Mouse (Mus musculus): ENCODE measurements at regions not wholly inside any gene's neighbourhood (a gene's known extent, or its start where the extent isn't known, plus 50 kb on each side); places are given as distances from the start of the nearest gene placed in this dataset.

GRCm38 (mm10) chr11:22607645-22608044 lies 95.8 kb downstream of the Tmem17 start:
- Histone ChIP-seq H3K4me3 (ENCODE audit: insufficient read depth in 1 of 2, low read depth in 1 of 2, low read length in 2 of 2, poor library complexity in 1 of 2, severe bottlenecking in 1 of 2) (peak overlapping the region in 1 of 2 experiments; percentile 39; a peak in 2 of 4 replicates), H3K27ac (ENCODE audit: insufficient read depth, low read depth, low read length, poor library complexity, severe bottlenecking) (peak overlapping the region; percentile 91; the same call in 1 of the 2 replicates), H3K9me3 (ENCODE audit: control insufficient read depth, insufficient read depth, low read depth, low read length) (no peaks in the 10 kb centered on the region), H3K4me1 (ENCODE audit: control insufficient read depth in 2 of 2, insufficient read depth in 2 of 2, low read length in 2 of 2, poor library complexity in 1 of 2) (peaks cover 15 to 33% of the 10 kb centered on the region in 2 experiments), H3K36me3 (ENCODE audit: control insufficient read depth, insufficient read depth, low read length, poor library complexity, severe bottlenecking) (no peaks in the 10 kb centered on the region; the same call in 1 of the 2 replicates), H3K9ac (ENCODE audit: insufficient read depth, low read depth, low read length, poor library complexity, severe bottlenecking) (no peak overlapping the region; the same call in 1 of the 2 replicates)
- DNase-seq (ENCODE audit: low read depth, low spot score): peak; percentile 91
- 0 out of 2 replicates have a peak, but pooled peaks have one; percentile 25 for TF ChIP-seq HCFC1 (IDR thresholded peaks at IDR 0.05; ENCODE audit: borderline replicate concordance, insufficient read depth, low read length)
- peak; percentile 59; the same call in 1 of the 2 replicates for TF ChIP-seq CHD2 (IDR thresholded peaks at IDR 0.05; ENCODE audit: low read depth, low read length)
- TF ChIP-seq ZNF384 (IDR thresholded peaks at IDR 0.05; ENCODE audit: low read depth, low read length): no peak
- no peak for TF ChIP-seq MAFK (IDR thresholded peaks at IDR 0.05; ENCODE audit: insufficient read depth, low read depth, low read length)
- TF ChIP-seq ZC3H11A (IDR thresholded peaks at IDR 0.05; ENCODE audit: borderline replicate concordance, low read depth, low read length): no peak
- in situ Hi-C loops (cut with MboI; ENCODE audit: low sequenced_read_pairs in 2 of 2, unreplicated experiment in 2 of 2): no loop called here

- peak overlapping the region; percentile 15; the same call in 1 of the 2 replicates for H3K9ac ChIP-seq (ENCODE audit: insufficient read depth, low read depth, low read length, poor library complexity, severe bottlenecking)
- TF ChIP-seq MAFK (IDR thresholded peaks at IDR 0.05; ENCODE audit: insufficient read depth, low read depth, low read length) (no peak), ZC3H11A (IDR thresholded peaks at IDR 0.05; ENCODE audit: borderline replicate concordance, low read depth, low read length) (no peak), CHD2 (IDR thresholded peaks at IDR 0.05; ENCODE audit: low read depth, low read length) (no peak), HCFC1 (IDR thresholded peaks at IDR 0.05; ENCODE audit: borderline replicate concordance, insufficient read depth, low read length) (no peak), ZNF384 (IDR thresholded peaks at IDR 0.05; ENCODE audit: low read depth, low read length) (peak; percentile 93)
- H3K27ac ChIP-seq (ENCODE audit: insufficient read depth, low read depth, low read length, poor library complexity, severe bottlenecking): no peak overlapping the region; the same call in 1 of the 2 replicates
- H3K9me3 ChIP-seq (ENCODE audit: control insufficient read depth, insufficient read depth, low read depth, low read length): no peaks in the 10 kb centered on the region
- in situ Hi-C loops (cut with MboI; ENCODE audit: low sequenced_read_pairs in 2 of 2, unreplicated experiment in 2 of 2): no loop called here
- H3K4me1 ChIP-seq (ENCODE audit: control insufficient read depth in 2 of 2, insufficient read depth in 2 of 2, low read length in 2 of 2, poor library complexity in 1 of 2): peaks cover 15 to 28% of the 10 kb centered on the region in 2 experiments
- H3K36me3 ChIP-seq (ENCODE audit: control insufficient read depth, insufficient read depth, low read length, poor library complexity, severe bottlenecking): no peaks in the 10 kb centered on the region; the same call in 1 of the 2 replicates
- H3K4me3 ChIP-seq (ENCODE audit: insufficient read depth in 1 of 2, low read depth in 1 of 2, low read length in 2 of 2, poor library complexity in 1 of 2, severe bottlenecking in 1 of 2): peak overlapping the region; percentile 31 to 49; a peak in 3 of 4 replicates
- no peak for DNase-seq (ENCODE audit: low read depth, low spot score)
These were observed 97.1 kb downstream of the Tmem17 start for GRCm38 (mm10) chr11:22608945-22609344.

DNA sequence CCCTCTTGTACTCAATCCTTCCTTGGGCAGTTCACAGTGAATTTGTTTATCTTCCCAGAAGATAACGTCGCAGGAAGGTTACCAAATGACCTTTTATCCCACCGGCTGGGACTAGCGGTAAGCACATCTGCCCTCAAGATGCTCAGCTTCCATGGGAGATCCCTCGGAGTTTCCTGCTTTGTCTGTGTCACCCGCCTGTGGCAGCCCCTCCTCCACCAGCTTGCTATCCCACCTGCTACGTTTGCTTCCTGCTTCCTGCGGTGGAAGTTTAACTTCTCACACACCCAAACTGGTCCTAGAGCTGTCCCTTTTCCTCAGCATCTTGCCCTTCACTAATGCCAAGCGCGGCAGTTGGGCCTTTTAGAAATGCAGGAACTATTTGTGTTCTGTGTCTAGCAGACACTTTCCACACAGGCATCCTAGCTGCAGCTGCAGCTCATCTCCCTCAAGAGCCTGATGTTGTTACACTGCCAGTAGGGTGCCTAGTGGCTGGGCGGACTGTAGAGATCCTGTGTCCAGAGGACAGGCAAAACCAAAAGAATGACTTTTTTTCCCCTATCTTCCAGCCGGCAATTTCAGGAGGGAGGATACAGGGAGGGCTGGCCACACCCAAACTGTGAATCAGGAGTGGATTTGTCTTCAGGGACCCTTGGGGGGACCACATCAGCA lies 98.7 kb downstream of the Tmem17 start:
- H3K9ac ChIP-seq (ENCODE audit: insufficient read depth, low read depth, low read length, poor library complexity, severe bottlenecking): peak overlapping the region; percentile 52
- DNase-seq (ENCODE audit: low read depth, low spot score): no peak
- no peaks in the 10 kb centered on the region for H3K9me3 ChIP-seq (ENCODE audit: control insufficient read depth, insufficient read depth, low read depth, low read length)
- in situ Hi-C loops (cut with MboI; ENCODE audit: low sequenced_read_pairs in 2 of 2, unreplicated experiment in 2 of 2): no loop called here
- TF ChIP-seq CHD2 (IDR thresholded peaks at IDR 0.05; ENCODE audit: low read depth, low read length): no peak
- peak; percentile 63; the same call in 1 of the 2 replicates for TF ChIP-seq HCFC1 (IDR thresholded peaks at IDR 0.05; ENCODE audit: borderline replicate concordance, insufficient read depth, low read length)
- H3K4me1 ChIP-seq (ENCODE audit: control insufficient read depth in 2 of 2, insufficient read depth in 2 of 2, low read length in 2 of 2, poor library complexity in 1 of 2): peaks cover 15 to 28% of the 10 kb centered on the region in 2 experiments
- H3K36me3 ChIP-seq (ENCODE audit: control insufficient read depth, insufficient read depth, low read length, poor library complexity, severe bottlenecking): no peaks in the 10 kb centered on the region; the same call in 1 of the 2 replicates
- peak overlapping the region; percentile 31 to 49 for H3K4me3 ChIP-seq (ENCODE audit: insufficient read depth in 1 of 2, low read depth in 1 of 2, low read length in 2 of 2, poor library complexity in 1 of 2, severe bottlenecking in 1 of 2)
- H3K27ac ChIP-seq (ENCODE audit: insufficient read depth, low read depth, low read length, poor library complexity, severe bottlenecking): peak overlapping the region; percentile 96

DNA sequence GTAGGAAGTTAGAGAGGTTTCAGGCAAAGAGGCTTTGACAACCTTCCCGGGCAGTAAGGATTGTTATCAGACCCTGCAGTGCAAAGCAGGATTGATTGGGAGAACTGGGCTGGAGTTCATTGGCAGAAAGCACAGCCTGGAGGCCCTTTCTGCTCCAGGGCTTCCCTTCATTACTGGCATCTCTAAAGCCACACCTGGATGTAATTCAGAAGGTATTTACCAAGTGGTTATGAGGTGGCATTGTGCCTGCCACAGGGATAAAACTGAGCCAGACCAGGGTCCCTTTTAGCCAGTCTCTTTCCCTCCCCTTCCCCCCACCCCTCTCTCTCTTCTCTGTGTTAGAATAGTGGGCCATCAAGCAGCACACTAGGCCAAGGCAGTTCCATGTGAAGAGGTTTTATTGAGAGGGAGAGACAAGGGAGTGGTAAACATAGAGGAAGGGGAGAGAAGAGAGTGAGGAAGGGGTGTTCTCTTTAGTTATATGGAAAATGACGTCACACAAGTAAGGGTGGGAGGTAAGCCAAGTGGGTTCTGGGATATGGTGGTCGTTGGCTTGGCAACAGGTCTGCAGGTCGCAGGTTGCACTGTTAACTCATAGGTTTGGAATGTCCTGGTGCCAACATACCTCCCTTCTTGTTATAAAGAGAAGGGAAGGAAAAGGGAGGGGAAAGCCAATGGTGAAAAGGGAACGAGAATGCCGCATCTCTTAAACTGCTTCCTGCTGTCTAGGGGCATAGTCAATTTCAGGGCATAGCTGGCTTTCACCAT lies 99.4 kb downstream of the Tmem17 start:
- no peak for TF ChIP-seq ZC3H11A (IDR thresholded peaks at IDR 0.05; ENCODE audit: borderline replicate concordance, low read depth, low read length)
- no peak for TF ChIP-seq HCFC1 (IDR thresholded peaks at IDR 0.05; ENCODE audit: borderline replicate concordance, insufficient read depth, low read length)
- TF ChIP-seq MAFK (IDR thresholded peaks at IDR 0.05; ENCODE audit: insufficient read depth, low read depth, low read length): no peak
- peak overlapping the region; percentile 52 for H3K9ac ChIP-seq (ENCODE audit: insufficient read depth, low read depth, low read length, poor library complexity, severe bottlenecking)

More for the DNA sequence above, 99.4 kb downstream of the Tmem17 start:
- Histone ChIP-seq H3K36me3 (ENCODE audit: control insufficient read depth, insufficient read depth, low read length, poor library complexity, severe bottlenecking) (no peaks in the 10 kb centered on the region; the same call in 1 of the 2 replicates), H3K4me1 (ENCODE audit: control insufficient read depth in 2 of 2, insufficient read depth in 2 of 2, low read length in 2 of 2, poor library complexity in 1 of 2) (peaks cover 15 to 23% of the 10 kb centered on the region in 2 experiments), H3K27ac (ENCODE audit: insufficient read depth, low read depth, low read length, poor library complexity, severe bottlenecking) (peak overlapping the region; percentile 96), H3K9me3 (ENCODE audit: control insufficient read depth, insufficient read depth, low read depth, low read length) (no peaks in the 10 kb centered on the region), H3K4me3 (ENCODE audit: insufficient read depth in 1 of 2, low read depth in 1 of 2, low read length in 2 of 2, poor library complexity in 1 of 2, severe bottlenecking in 1 of 2) (peak overlapping the region in 1 of 2 experiments; percentile 31; a peak in 1 of 4 replicates)
- in situ Hi-C loops (cut with MboI; ENCODE audit: low sequenced_read_pairs in 2 of 2, unreplicated experiment in 2 of 2): no loop called here
- DNase-seq (ENCODE audit: low read depth, low spot score): no peak

Measured in ES-E14 (cell line).